ENCODE assay signal across 13 mouse cellular contexts in the genomic region with DNA sequence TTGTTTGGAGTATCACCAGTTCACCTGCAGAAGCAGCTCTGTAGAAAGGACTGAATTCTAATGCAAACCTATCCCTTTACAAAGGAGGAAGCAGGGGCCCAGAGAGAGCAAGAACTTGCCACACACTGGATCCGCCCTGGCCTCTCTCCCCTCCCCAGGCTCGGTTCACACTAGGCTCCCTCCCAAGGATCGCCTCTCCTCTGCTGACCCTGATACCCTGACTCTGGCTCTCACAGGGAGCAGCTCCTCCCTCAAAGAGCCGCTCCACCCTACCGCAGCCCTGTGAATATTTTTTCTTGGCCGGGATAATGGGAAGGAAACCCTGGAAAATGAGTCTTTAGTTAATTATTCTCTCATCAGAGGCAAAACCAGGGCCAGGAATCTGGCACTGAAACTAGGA. TPM values are rescaled to one million over a fixed set of nuclear protein-coding genes. Genes with fewer than 3 reads are reported as not detected.
DNase-seq lines count a peak whose midpoint lies in the region; ATAC-seq and TF ChIP-seq lines count a peak whose summit lies in the region.
"Had no signal": no experiment of that assay in that cellular context is flagged by ENCODE, and none has a peak within 500 bp of the region (broad histone marks: within the 10 kb centered on the region; RNA-seq: fewer than 3 reads in every experiment).

No protein-coding gene starts in this region.

- H3K9me3 ChIP-seq in hindbrain, embryonic 16.5 days (ENCODE audit: control insufficient read depth, low read length): no peaks in the 10 kb centered on the region
- H3K9me3 ChIP-seq: hindbrain, embryonic 13.5 days; midbrain, embryonic 12.5 days had no signal

- H3K27me3 ChIP-seq in kidney, adult 2 months (replicated peaks; ENCODE audit: control insufficient read depth, insufficient read depth, low read length): no peaks in the 10 kb centered on the region
- H3K27me3 ChIP-seq in hindbrain, embryonic 16.5 days (replicated peaks; ENCODE audit: control insufficient read depth, insufficient read depth, low read length): peaks cover 11% of the 10 kb centered on the region
- H3K27me3 ChIP-seq: Patski had no signal

- H3K4me3 ChIP-seq in gastrocnemius, adult 2 months: peak overlapping the region; percentile 94
- H3K4me3 ChIP-seq in bone marrow, adult 2 months (replicated peaks; ENCODE audit: control insufficient read depth, low read depth, low read length): peak overlapping the region; percentile 62
- no peak overlapping the region for H3K4me3 ChIP-seq in kidney, adult 2 months (ENCODE audit: insufficient read depth, low read depth, low read length)
- H3K4me3 ChIP-seq in hindbrain, embryonic 16.5 days (ENCODE audit: low read length): no peak overlapping the region
- H3K4me3 ChIP-seq: hindbrain, embryonic 13.5 days; midbrain, embryonic 12.5 days had no signal

- H3K4me2 ChIP-seq in hindbrain, embryonic 16.5 days (ENCODE audit: low read length): no peak overlapping the region
- H3K4me2 ChIP-seq: hindbrain, embryonic 13.5 days; midbrain, embryonic 12.5 days had no signal

- intact Hi-C loops in gastrocnemius, adult 2 months (cut with DNase I): no loop called here

- H3K27ac ChIP-seq in gastrocnemius, adult 2 months: peak overlapping the region; percentile 93
- peak overlapping the region; percentile 91 for H3K27ac ChIP-seq in bone marrow, adult 2 months (ENCODE audit: control insufficient read depth, insufficient read depth, low read depth, low read length, poor library complexity)
- H3K27ac ChIP-seq in kidney, adult 2 months (ENCODE audit: insufficient read depth, low read depth, low read length): peak overlapping the region; percentile 86
- no peak overlapping the region for H3K27ac ChIP-seq in hindbrain, embryonic 16.5 days (ENCODE audit: low read depth, low read length)
- H3K27ac ChIP-seq: hindbrain, embryonic 13.5 days; midbrain, embryonic 12.5 days had no signal

- DNase-seq in gastrocnemius, adult 2 months: peak; percentile 64
- no peak for DNase-seq in gastrocnemius, adult 18-20 months (ENCODE audit: low spot score)
- DNase-seq in kidney, adult 2 months: peak; percentile 92
- peak; percentile 35 for DNase-seq in lung, postnatal 10 days
- DNase-seq in frontal cortex, adult 2 months (ENCODE audit: extremely low spot score in 1 of 2, low spot score in 1 of 2): no peak
- no peak for DNase-seq in layer of hippocampus, adult 8-10 months (ENCODE audit: low spot score in 2 of 2)

- H3K4me1 ChIP-seq in bone marrow, adult 2 months (ENCODE audit: control insufficient read depth, insufficient read depth, low read length): peaks cover 6% of the 10 kb centered on the region; the same call in 1 of the 2 replicates
- H3K4me1 ChIP-seq in kidney, adult 2 months (ENCODE audit: control insufficient read depth, insufficient read depth, low read length): peaks cover 39% of the 10 kb centered on the region
- peaks cover 15% of the 10 kb centered on the region for H3K4me1 ChIP-seq in hindbrain, embryonic 16.5 days (ENCODE audit: control insufficient read depth, insufficient read depth, low read depth, low read length)

- 38% methylated on average over 6 of the region's 6 CpGs for WGBS in bone marrow, adult 2 months
- WGBS in kidney, adult 2 months: 8% methylated on average over 6 of the region's 6 CpGs
- WGBS in hindbrain, embryonic 16.5 days: 19% methylated on average over 6 of the region's 6 CpGs

- H3K36me3 ChIP-seq in kidney, adult 2 months (ENCODE audit: control insufficient read depth, insufficient read depth, low read length): no peaks in the 10 kb centered on the region
- no peaks in the 10 kb centered on the region for H3K36me3 ChIP-seq in hindbrain, embryonic 16.5 days (ENCODE audit: control insufficient read depth, insufficient read depth, low read length)
- H3K36me3 ChIP-seq: hindbrain, embryonic 13.5 days; midbrain, embryonic 12.5 days had no signal

- TF ChIP-seq CTCF in gastrocnemius, adult 2 months (IDR thresholded peaks at IDR 0.05): no peak
- no peak for TF ChIP-seq CTCF in bone marrow, adult 2 months (IDR thresholded peaks at IDR 0.05; ENCODE audit: control insufficient read depth, insufficient read depth, low read length)
- TF ChIP-seq CTCF in kidney, adult 2 months (conservative IDR thresholded peaks at IDR 0.05; ENCODE audit: insufficient read depth, insufficient read length, low read depth, low read length): no peak

- no peak for TF ChIP-seq POLR2A in bone marrow, adult 2 months (IDR thresholded peaks at IDR 0.05; ENCODE audit: borderline replicate concordance, control insufficient read depth, low read depth, low read length)
- TF ChIP-seq POLR2A in kidney, adult 2 months (IDR thresholded peaks at IDR 0.05; ENCODE audit: low read depth, low read length): no peak

- H3K9ac ChIP-seq in hindbrain, embryonic 16.5 days (ENCODE audit: low read depth, low read length): no peak overlapping the region
- H3K9ac ChIP-seq: hindbrain, embryonic 13.5 days; midbrain, embryonic 12.5 days had no signal

- no peak for ATAC-seq in hindbrain, embryonic 16.5 days
- ATAC-seq: Patski had no signal

RNA-seq across cellular contexts. Expression of gene Card10, which starts 1.5 kb away (rescaled TPM):
- 1 to 10 TPM; 6.1 to 6.8 TPM for total RNA-seq in gastrocnemius, adult 2 months (2021)
- 1 to 10 TPM; 4.1 to 6.5 TPM for total RNA-seq in gastrocnemius, adult 18-20 months (2021)
- polyA plus RNA-seq in bone marrow, adult 2 months (2011; ENCODE audit: insufficient read depth, insufficient read length, low replicate concordance, missing spikeins): 11.3 and 20.8 TPM in 2 replicates
- 80.4 and 93.7 TPM in 2 replicates for polyA plus RNA-seq in kidney, adult 2 months (2012; rRNA removed)
- 11.2 and 12.0 TPM in 2 replicates for polyA plus RNA-seq in frontal cortex, adult 2 months (2012; rRNA removed)
- 2.5 and 2.8 TPM in 2 replicates for polyA plus RNA-seq in hindbrain, embryonic 16.5 days (2015; fragmentation: Nextera tagmentation; extraction: Ambion mirVana)
- total RNA-seq in layer of hippocampus, adult 8-10 months (2022): 1 to 10 TPM; 6.6 to 8.2 (median 6.9) TPM

RNA-seq across cellular contexts. Expression of gene Mfng, which starts 31.1 kb away (rescaled TPM):
- total RNA-seq in gastrocnemius, adult 2 months (2021): 1 to 10 TPM; 2.6 to 3.1 TPM
- 1 to 10 TPM; 1.8 to 3.6 TPM for total RNA-seq in gastrocnemius, adult 18-20 months (2021)
- 8.6 and 15.5 TPM in 2 replicates for polyA plus RNA-seq in bone marrow, adult 2 months (2011; ENCODE audit: insufficient read depth, insufficient read length, low replicate concordance, missing spikeins)
- 15.7 and 16.6 TPM in 2 replicates for polyA plus RNA-seq in kidney, adult 2 months (2012; rRNA removed)
- 7.0 and 7.2 TPM in 2 replicates for polyA plus RNA-seq in frontal cortex, adult 2 months (2012; rRNA removed)
- 19.7 and 20.1 TPM in 2 replicates for polyA plus RNA-seq in hindbrain, embryonic 16.5 days (2015; fragmentation: Nextera tagmentation; extraction: Ambion mirVana)
- total RNA-seq in layer of hippocampus, adult 8-10 months (2022): 10 to 100 TPM in 1 of 4 experiments, 1 to 10 TPM in 3; 6.5 to 11.2 (median 8.1) TPM
- polyA plus RNA-seq: Patski had no signal

RNA-seq across cellular contexts. Expression of gene Cdc42ep1, which starts 38.1 kb away (rescaled TPM):
- 1 to 10 TPM; 8.5 to 10.0 TPM for total RNA-seq in gastrocnemius, adult 2 months (2021)
- 1 to 10 TPM; 5.2 to 9.5 TPM for total RNA-seq in gastrocnemius, adult 18-20 months (2021)
- 6.6 and 9.4 TPM in 2 replicates for polyA plus RNA-seq in bone marrow, adult 2 months (2011; ENCODE audit: insufficient read depth, insufficient read length, low replicate concordance, missing spikeins)
- polyA plus RNA-seq in kidney, adult 2 months (2012; rRNA removed): 59.2 and 66.7 TPM in 2 replicates
- polyA plus RNA-seq in frontal cortex, adult 2 months (2012; rRNA removed): 18.5 and 20.1 TPM in 2 replicates
- polyA plus RNA-seq in hindbrain, embryonic 16.5 days (2015; fragmentation: Nextera tagmentation; extraction: Ambion mirVana): 15.9 and 17.5 TPM in 2 replicates
- total RNA-seq in layer of hippocampus, adult 8-10 months (2022): 10 to 100 TPM; 14.5 to 18.7 (median 16.2) TPM

RNA-seq across cellular contexts. Expression of gene Lgals2, which starts 51.0 kb away (rescaled TPM):
- total RNA-seq in gastrocnemius, adult 2 months (2021): not detected
- not detected for total RNA-seq in gastrocnemius, adult 18-20 months (2021)
- not detected in 2 replicates for polyA plus RNA-seq in bone marrow, adult 2 months (2011; ENCODE audit: insufficient read depth, insufficient read length, low replicate concordance, missing spikeins)
- 0.24 and 0.25 TPM in 2 replicates for polyA plus RNA-seq in kidney, adult 2 months (2012; rRNA removed)
- polyA plus RNA-seq in frontal cortex, adult 2 months (2012; rRNA removed): 0.74 and 2.0 TPM in 2 replicates
- polyA plus RNA-seq in hindbrain, embryonic 16.5 days (2015; fragmentation: Nextera tagmentation; extraction: Ambion mirVana): not detected in 2 replicates
- not detected for total RNA-seq in layer of hippocampus, adult 8-10 months (2022)
- total RNA-seq: adrenal gland, postnatal 25 days; left cerebral cortex, postnatal 14 days had no signal
- polyA plus RNA-seq: hindbrain, embryonic 13.5 days; midbrain, embryonic 12.5 days had no signal

Comparison
In these comparisons a context has a peak if more than half of its experiments do, and no peak if none do; other contexts are left out.
1. DNase-seq: peak in gastrocnemius, adult 2 months (single experiment), kidney, adult 2 months (single experiment) and lung, postnatal 10 days (single experiment); none in gastrocnemius, adult 18-20 months (single experiment), frontal cortex, adult 2 months (0 of 2) and layer of hippocampus, adult 8-10 months (0 of 2).
2. H3K4me3 ChIP-seq: peak in gastrocnemius, adult 2 months (single experiment) and bone marrow, adult 2 months (single experiment); none in kidney, adult 2 months (single experiment) and hindbrain, embryonic 16.5 days (single experiment).